Mouse (Mus musculus): ENCODE measurements around the gene Lpp. TPM values are rescaled to one million over a fixed set of nuclear protein-coding genes. Genes with fewer than 3 reads are reported as not detected.

The Lpp gene
- polyA plus RNA-seq, 1 experiment from 2014 or later, result 46.6 TPM

- no peaks in the 10 kb centered on the region for H3K4me1 ChIP-seq (ENCODE audit: control insufficient read depth in 2 of 2, insufficient read depth in 2 of 2, low read length in 2 of 2)
- H3K9ac ChIP-seq (ENCODE audit: low read length), result no peak overlapping the region
- H3K27me3 ChIP-seq (ENCODE audit: control insufficient read depth, insufficient read depth, low read length), result no peaks in the 10 kb centered on the region
- 80% methylated on average over 7 of the region's 7 CpGs for WGBS
- no peak overlapping the region for H3K27ac ChIP-seq (replicated peaks in 1 of 2; ENCODE audit: control insufficient read depth in 1 of 2, insufficient read depth in 1 of 2, low read depth in 2 of 2, low read length in 2 of 2)
- H3K36me3 ChIP-seq (ENCODE audit: control insufficient read depth, insufficient read depth, low read length), result no peaks in the 10 kb centered on the region
- H3K4me2 ChIP-seq (ENCODE audit: low read length), result no peak overlapping the region
- no peak overlapping the region for H3K4me3 ChIP-seq (ENCODE audit: control insufficient read depth in 1 of 2, insufficient read depth in 1 of 2, low read depth in 1 of 2, low read length in 2 of 2)
- no peak for ATAC-seq (ENCODE audit: insufficient number of reproducible peaks, insufficient read depth, low FRiP score, low read depth)
- no peaks in the 10 kb centered on the region for H3K9me3 ChIP-seq (ENCODE audit: control insufficient read depth, low read length)
Observed at GRCm38 (mm10) chr16:24860445-24860844, 467.1 kb downstream of the Lpp start.

- WGBS, result 80% methylated on average over 5 of the region's 5 CpGs
Observed at GRCm38 (mm10) chr16:24861374-24861773, 468.1 kb downstream of the Lpp start.

GRCm38 (mm10) chr16:24874235-24874634 is 480.9 kb downstream of the Lpp start:
- no peak for ATAC-seq (ENCODE audit: insufficient number of reproducible peaks, insufficient read depth, low FRiP score, low read depth)
- Histone ChIP-seq H3K9me3 (ENCODE audit: control insufficient read depth, low read length) (peaks cover 9% of the 10 kb centered on the region), H3K36me3 (ENCODE audit: control insufficient read depth, insufficient read depth, low read length) (0 out of 2 replicates have a peak, but pooled peaks cover 7% of the 10 kb centered on the region), H3K4me3 (ENCODE audit: control insufficient read depth in 1 of 2, insufficient read depth in 1 of 2, low read depth in 1 of 2, low read length in 2 of 2) (no peak overlapping the region), H3K4me1 (ENCODE audit: control insufficient read depth in 2 of 2, insufficient read depth in 2 of 2, low read length in 2 of 2) (peaks cover 2 to 11% of the 10 kb centered on the region in 2 experiments; a peak in 2 of 4 replicates), H3K9ac (ENCODE audit: low read length) (no peak overlapping the region), H3K4me2 (ENCODE audit: low read length) (no peak overlapping the region), H3K27ac (replicated peaks in 1 of 2; ENCODE audit: control insufficient read depth in 1 of 2, insufficient read depth in 1 of 2, low read depth in 2 of 2, low read length in 2 of 2) (no peak overlapping the region), H3K27me3 (ENCODE audit: control insufficient read depth, insufficient read depth, low read length) (no peaks in the 10 kb centered on the region)
- WGBS, result 65% methylated on average over 4 of the region's 4 CpGs

More at GRCm38 (mm10) chr16:24861374-24861773, 468.1 kb downstream of the Lpp start:
- Histone ChIP-seq H3K27me3 (ENCODE audit: control insufficient read depth, insufficient read depth, low read length) (no peaks in the 10 kb centered on the region), H3K4me1 (ENCODE audit: control insufficient read depth in 2 of 2, insufficient read depth in 2 of 2, low read length in 2 of 2) (no peaks in the 10 kb centered on the region), H3K27ac (replicated peaks in 1 of 2; ENCODE audit: control insufficient read depth in 1 of 2, insufficient read depth in 1 of 2, low read depth in 2 of 2, low read length in 2 of 2) (no peak overlapping the region), H3K9me3 (ENCODE audit: control insufficient read depth, low read length) (no peaks in the 10 kb centered on the region), H3K36me3 (ENCODE audit: control insufficient read depth, insufficient read depth, low read length) (no peaks in the 10 kb centered on the region), H3K9ac (ENCODE audit: low read length) (no peak overlapping the region), H3K4me2 (ENCODE audit: low read length) (no peak overlapping the region), H3K4me3 (ENCODE audit: control insufficient read depth in 1 of 2, insufficient read depth in 1 of 2, low read depth in 1 of 2, low read length in 2 of 2) (no peak overlapping the region)
- no peak for ATAC-seq (ENCODE audit: insufficient number of reproducible peaks, insufficient read depth, low FRiP score, low read depth)

- ATAC-seq (ENCODE audit: insufficient number of reproducible peaks, insufficient read depth, low FRiP score, low read depth), result no peak
- 0 out of 2 replicates have a peak, but pooled peaks cover 7% of the 10 kb centered on the region for H3K36me3 ChIP-seq (ENCODE audit: control insufficient read depth, insufficient read depth, low read length)
Observed at GRCm38 (mm10) chr16:24875661-24876060, 482.4 kb downstream of the Lpp start.

GRCm38 (mm10) chr16:24878977-24879376 is 485.7 kb downstream of the Lpp start:
- Histone ChIP-seq H3K27ac (replicated peaks in 1 of 2; ENCODE audit: control insufficient read depth in 1 of 2, insufficient read depth in 1 of 2, low read depth in 2 of 2, low read length in 2 of 2) (no peak overlapping the region), H3K4me1 (ENCODE audit: control insufficient read depth in 2 of 2, insufficient read depth in 2 of 2, low read length in 2 of 2) (peaks cover 2 to 11% of the 10 kb centered on the region in 2 experiments; a peak in 2 of 4 replicates), H3K9me3 (ENCODE audit: control insufficient read depth, low read length) (no peaks in the 10 kb centered on the region), H3K4me3 (ENCODE audit: control insufficient read depth in 1 of 2, insufficient read depth in 1 of 2, low read depth in 1 of 2, low read length in 2 of 2) (no peak overlapping the region), H3K36me3 (ENCODE audit: control insufficient read depth, insufficient read depth, low read length) (no peaks in the 10 kb centered on the region), H3K4me2 (ENCODE audit: low read length) (no peak overlapping the region), H3K27me3 (ENCODE audit: control insufficient read depth, insufficient read depth, low read length) (no peaks in the 10 kb centered on the region), H3K9ac (ENCODE audit: low read length) (no peak overlapping the region)
- WGBS, result 90% methylated on average over 4 of the region's 4 CpGs
- ATAC-seq (ENCODE audit: insufficient number of reproducible peaks, insufficient read depth, low FRiP score, low read depth), result no peak

More at GRCm38 (mm10) chr16:24875661-24876060, 482.4 kb downstream of the Lpp start:
- Histone ChIP-seq H3K4me2 (ENCODE audit: low read length) (no peak overlapping the region), H3K27me3 (ENCODE audit: control insufficient read depth, insufficient read depth, low read length) (no peaks in the 10 kb centered on the region), H3K9ac (ENCODE audit: low read length) (no peak overlapping the region), H3K27ac (replicated peaks in 1 of 2; ENCODE audit: control insufficient read depth in 1 of 2, insufficient read depth in 1 of 2, low read depth in 2 of 2, low read length in 2 of 2) (no peak overlapping the region), H3K4me3 (ENCODE audit: control insufficient read depth in 1 of 2, insufficient read depth in 1 of 2, low read depth in 1 of 2, low read length in 2 of 2) (no peak overlapping the region), H3K4me1 (ENCODE audit: control insufficient read depth in 2 of 2, insufficient read depth in 2 of 2, low read length in 2 of 2) (peaks cover 2 to 11% of the 10 kb centered on the region in 2 experiments; a peak in 2 of 4 replicates), H3K9me3 (ENCODE audit: control insufficient read depth, low read length) (peaks cover 8% of the 10 kb centered on the region)
- 80% methylated on average over 1 of the region's 1 CpGs for WGBS

- Histone ChIP-seq H3K4me1 (ENCODE audit: control insufficient read depth in 2 of 2, insufficient read depth in 2 of 2, low read length in 2 of 2) (peaks cover 2 to 11% of the 10 kb centered on the region in 2 experiments; a peak in 2 of 4 replicates), H3K27me3 (ENCODE audit: control insufficient read depth, insufficient read depth, low read length) (no peaks in the 10 kb centered on the region), H3K4me2 (ENCODE audit: low read length) (no peak overlapping the region), H3K9ac (ENCODE audit: low read length) (no peak overlapping the region), H3K36me3 (ENCODE audit: control insufficient read depth, insufficient read depth, low read length) (no peaks in the 10 kb centered on the region), H3K27ac (replicated peaks in 1 of 2; ENCODE audit: control insufficient read depth in 1 of 2, insufficient read depth in 1 of 2, low read depth in 2 of 2, low read length in 2 of 2) (no peak overlapping the region), H3K4me3 (ENCODE audit: control insufficient read depth in 1 of 2, insufficient read depth in 1 of 2, low read depth in 1 of 2, low read length in 2 of 2) (no peak overlapping the region), H3K9me3 (ENCODE audit: control insufficient read depth, low read length) (no peaks in the 10 kb centered on the region)
- 52% methylated on average over 8 of the region's 8 CpGs for WGBS
- ATAC-seq (ENCODE audit: insufficient number of reproducible peaks, insufficient read depth, low FRiP score, low read depth), result no peak
Observed at GRCm38 (mm10) chr16:24880698-24881097, 487.4 kb downstream of the Lpp start.

- Histone ChIP-seq H3K4me1 (ENCODE audit: control insufficient read depth in 2 of 2, insufficient read depth in 2 of 2, low read length in 2 of 2) (peaks cover 7 to 24% of the 10 kb centered on the region in 2 experiments), H3K4me3 (ENCODE audit: control insufficient read depth in 1 of 2, insufficient read depth in 1 of 2, low read depth in 1 of 2, low read length in 2 of 2) (no peak overlapping the region), H3K27ac (replicated peaks in 1 of 2; ENCODE audit: control insufficient read depth in 1 of 2, insufficient read depth in 1 of 2, low read depth in 2 of 2, low read length in 2 of 2) (no peak overlapping the region), H3K9me3 (ENCODE audit: control insufficient read depth, low read length) (no peaks in the 10 kb centered on the region), H3K36me3 (ENCODE audit: control insufficient read depth, insufficient read depth, low read length) (no peaks in the 10 kb centered on the region), H3K9ac (ENCODE audit: low read length) (no peak overlapping the region), H3K27me3 (ENCODE audit: control insufficient read depth, insufficient read depth, low read length) (no peaks in the 10 kb centered on the region), H3K4me2 (ENCODE audit: low read length) (no peak overlapping the region)
- ATAC-seq (ENCODE audit: insufficient number of reproducible peaks, insufficient read depth, low FRiP score, low read depth), result no peak
- 84% methylated on average over 3 of the region's 3 CpGs for WGBS
Observed at GRCm38 (mm10) chr16:24881981-24882775, 488.9 kb downstream of the Lpp start.

All from heart, embryonic 14.5 days (tissue).